Mouse (Mus musculus): ENCODE results near the gene Gsg1l2.

Gsg1l2 gene

DNA sequence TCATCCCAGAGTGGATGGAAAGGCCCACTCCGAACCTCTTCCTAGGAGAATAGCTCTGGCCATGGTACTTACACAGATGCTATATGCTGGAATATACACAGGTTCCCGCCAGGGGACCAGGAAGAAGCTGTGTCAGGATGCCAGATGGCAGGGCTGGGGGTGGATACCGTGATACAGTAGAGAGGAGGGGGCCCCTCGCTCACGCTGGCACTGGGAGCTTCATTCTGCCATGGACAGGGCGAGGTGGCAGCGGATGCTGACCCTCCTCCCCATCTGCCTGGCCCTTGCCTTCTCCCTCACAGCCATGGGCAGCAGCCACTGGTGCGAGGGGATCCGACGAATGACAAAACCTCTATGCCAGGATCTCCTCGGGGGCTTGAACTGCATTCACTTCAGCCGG is at the start of gene Gsg1l2:
Gene Gsg1l2 (plus strand): TSS at position 230 of the 400 bp plus-strand sequence.
- in situ Hi-C loops (cut with MboI; ENCODE audit: low pct_unique_long_range_greater_than_20kb in 1 of 2, low sequenced_read_pairs in 2 of 2, unreplicated experiment in 1 of 2), result no loop called here

- in situ Hi-C loops (cut with MboI; ENCODE audit: low pct_unique_long_range_greater_than_20kb in 1 of 2, low sequenced_read_pairs in 2 of 2, unreplicated experiment in 1 of 2), result no loop called here
These were observed 47.3 kb upstream of the Gsg1l2 start for GRCm38 (mm10) chr11:67727095-67727494.

DNA sequence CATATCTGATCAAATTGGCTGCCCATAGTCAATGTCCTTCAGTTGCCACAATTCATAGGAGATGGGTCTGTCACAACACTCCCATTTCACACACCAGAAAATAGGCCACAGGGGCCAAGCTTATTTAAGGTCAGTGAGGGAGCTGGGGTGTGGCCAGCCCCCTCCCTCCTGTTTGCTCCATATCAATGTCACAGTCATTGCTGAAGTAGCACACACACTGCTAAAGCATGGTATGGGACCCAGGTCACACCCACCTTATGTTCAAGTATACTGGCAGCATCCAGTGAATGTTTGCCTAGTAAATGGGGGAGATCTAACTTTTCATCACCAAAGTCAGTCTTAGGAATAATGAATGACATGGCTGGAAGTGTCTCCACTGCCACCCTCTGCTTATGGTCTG is 45.7 kb upstream of the Gsg1l2 start:
- in situ Hi-C loops (cut with MboI; ENCODE audit: low pct_unique_long_range_greater_than_20kb in 1 of 2, low sequenced_read_pairs in 2 of 2, unreplicated experiment in 1 of 2), result no loop called here

GRCm38 (mm10) chr11:67731056-67731455 is 43.4 kb upstream of the Gsg1l2 start:
- in situ Hi-C loops (cut with MboI; ENCODE audit: low pct_unique_long_range_greater_than_20kb in 1 of 2, low sequenced_read_pairs in 2 of 2, unreplicated experiment in 1 of 2), result no loop called here

GRCm38 (mm10) chr11:67733726-67734125 is 40.7 kb upstream of the Gsg1l2 start:
- in situ Hi-C loops (cut with MboI; ENCODE audit: low pct_unique_long_range_greater_than_20kb in 1 of 2, low sequenced_read_pairs in 2 of 2, unreplicated experiment in 1 of 2), result no loop called here

- in situ Hi-C loops (cut with MboI; ENCODE audit: low pct_unique_long_range_greater_than_20kb in 1 of 2, low sequenced_read_pairs in 2 of 2, unreplicated experiment in 1 of 2), result no loop called here
These were observed 39.8 kb upstream of the Gsg1l2 start for GRCm38 (mm10) chr11:67734597-67734996.

DNA sequence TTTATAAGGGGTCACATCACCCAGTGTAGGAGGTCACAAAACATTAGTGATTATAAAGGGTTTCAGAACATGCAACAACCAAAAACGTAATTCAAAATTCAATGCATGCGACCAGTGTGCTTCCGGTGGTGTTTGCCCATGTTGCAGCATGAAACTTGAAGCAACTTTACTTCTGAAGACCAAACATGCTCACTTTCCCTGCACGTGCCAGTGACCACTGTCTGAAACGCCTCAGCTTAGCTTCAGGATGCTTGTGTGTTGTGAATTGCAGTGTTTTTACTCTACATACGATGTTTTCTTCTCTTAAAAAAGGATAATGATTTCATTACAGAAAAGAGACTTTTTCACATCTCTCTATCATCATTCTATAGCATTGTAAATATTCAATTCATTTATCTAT is 36.1 kb upstream of the Gsg1l2 start:
- in situ Hi-C loops (cut with MboI; ENCODE audit: low pct_unique_long_range_greater_than_20kb in 1 of 2, low sequenced_read_pairs in 2 of 2, unreplicated experiment in 1 of 2), result no loop called here

- in situ Hi-C loops (cut with MboI; ENCODE audit: low pct_unique_long_range_greater_than_20kb in 1 of 2, low sequenced_read_pairs in 2 of 2, unreplicated experiment in 1 of 2), result no loop called here
These were observed 35.4 kb upstream of the Gsg1l2 start for GRCm38 (mm10) chr11:67738846-67739490.

DNA sequence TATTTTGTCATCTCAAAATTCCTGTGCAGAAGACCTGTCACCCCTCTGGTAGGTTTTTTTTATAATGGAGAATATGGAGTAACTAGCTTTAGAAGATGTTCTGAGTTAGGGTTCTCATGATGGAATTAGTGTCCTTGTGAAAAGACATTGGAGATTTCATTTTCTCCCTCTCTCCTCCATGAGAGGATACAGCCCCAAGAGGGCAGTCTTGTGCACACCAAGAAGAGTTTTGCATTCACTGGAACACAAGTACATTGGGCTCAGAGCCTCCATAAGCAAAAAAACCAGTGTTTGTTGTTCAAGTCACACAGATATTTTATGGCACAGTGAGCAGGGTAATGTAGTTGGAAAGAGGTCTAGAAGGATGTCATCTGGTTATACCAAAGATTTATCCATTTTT is 32.8 kb upstream of the Gsg1l2 start:
- in situ Hi-C loops (cut with MboI; ENCODE audit: low pct_unique_long_range_greater_than_20kb in 1 of 2, low sequenced_read_pairs in 2 of 2, unreplicated experiment in 1 of 2), result no loop called here

- in situ Hi-C loops (cut with MboI; ENCODE audit: low pct_unique_long_range_greater_than_20kb in 1 of 2, low sequenced_read_pairs in 2 of 2, unreplicated experiment in 1 of 2), result no loop called here
These were observed 18.1 kb upstream of the Gsg1l2 start for GRCm38 (mm10) chr11:67756287-67756686.

- in situ Hi-C loops (cut with MboI; ENCODE audit: low pct_unique_long_range_greater_than_20kb in 1 of 2, low sequenced_read_pairs in 2 of 2, unreplicated experiment in 1 of 2), result no loop called here
These were observed 16.8 kb upstream of the Gsg1l2 start for GRCm38 (mm10) chr11:67757373-67758167.

GRCm38 (mm10) chr11:67771053-67771452 is 3.4 kb upstream of the Gsg1l2 start, which contains the start of gene Glp2r:
Glp2r (minus strand) TSS chr11:67771153.
- in situ Hi-C loops (cut with MboI; ENCODE audit: low pct_unique_long_range_greater_than_20kb in 1 of 2, low sequenced_read_pairs in 2 of 2, unreplicated experiment in 1 of 2), result no loop called here

DNA sequence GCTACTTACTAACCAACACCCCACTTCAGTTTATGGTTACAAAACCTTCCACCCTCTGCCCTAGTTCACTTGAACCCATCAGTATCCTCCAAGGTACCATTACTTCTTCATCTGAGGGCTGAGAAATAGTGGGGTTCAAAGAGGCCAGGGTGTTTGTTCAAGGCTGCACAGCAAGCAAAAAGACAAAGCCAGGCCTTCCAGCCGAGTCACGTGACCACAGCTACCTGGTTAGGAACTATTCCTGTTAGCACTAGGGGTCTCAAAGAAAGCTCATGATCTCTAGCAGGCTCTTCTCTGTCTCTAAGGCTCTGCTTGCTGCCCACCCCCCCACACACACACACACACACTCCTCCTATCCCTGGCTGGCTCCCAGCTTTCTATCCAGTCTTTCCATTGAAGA is 2.7 kb upstream of the Gsg1l2 start:
- in situ Hi-C loops (cut with MboI; ENCODE audit: low pct_unique_long_range_greater_than_20kb in 1 of 2, low sequenced_read_pairs in 2 of 2, unreplicated experiment in 1 of 2), result no loop called here

GRCm38 (mm10) chr11:67772577-67772976 is 1.8 kb upstream of the Gsg1l2 start:
- in situ Hi-C loops (cut with MboI; ENCODE audit: low pct_unique_long_range_greater_than_20kb in 1 of 2, low sequenced_read_pairs in 2 of 2, unreplicated experiment in 1 of 2), result no loop called here

DNA sequence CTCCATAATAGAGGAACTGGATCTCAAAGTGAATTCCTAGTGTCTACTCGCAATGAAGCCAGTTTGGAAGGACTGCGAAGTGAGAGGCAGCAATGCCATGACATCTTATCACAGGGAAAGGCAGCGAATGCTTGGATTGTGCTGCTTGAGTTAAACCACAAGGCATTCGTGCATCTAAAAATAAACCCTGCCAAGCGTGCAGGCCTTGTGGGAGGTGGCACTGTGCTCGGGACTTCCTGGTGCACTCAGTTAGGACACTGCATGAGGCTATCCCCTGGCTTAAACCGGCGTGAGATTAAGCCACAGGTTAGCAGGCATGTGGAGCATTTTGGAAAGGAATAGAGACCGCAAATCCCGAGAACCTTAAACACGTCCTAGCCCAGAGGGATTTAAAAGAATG is 15.8 kb downstream of the Gsg1l2 start:
- in situ Hi-C loops (cut with MboI; ENCODE audit: low pct_unique_long_range_greater_than_20kb in 1 of 2, low sequenced_read_pairs in 2 of 2, unreplicated experiment in 1 of 2), result no loop called here

- in situ Hi-C loops (cut with MboI; ENCODE audit: low pct_unique_long_range_greater_than_20kb in 1 of 2, low sequenced_read_pairs in 2 of 2, unreplicated experiment in 1 of 2), result no loop called here
These were observed 23.5 kb downstream of the Gsg1l2 start, which contains the start of gene Dhrs7c for GRCm38 (mm10) chr11:67797931-67798330. Dhrs7c (plus strand) TSS chr11:67798187.

GRCm38 (mm10) chr11:67800130-67800723 is 25.8 kb downstream of the Gsg1l2 start:
- in situ Hi-C loops (cut with MboI; ENCODE audit: low pct_unique_long_range_greater_than_20kb in 1 of 2, low sequenced_read_pairs in 2 of 2, unreplicated experiment in 1 of 2), result no loop called here

DNA sequence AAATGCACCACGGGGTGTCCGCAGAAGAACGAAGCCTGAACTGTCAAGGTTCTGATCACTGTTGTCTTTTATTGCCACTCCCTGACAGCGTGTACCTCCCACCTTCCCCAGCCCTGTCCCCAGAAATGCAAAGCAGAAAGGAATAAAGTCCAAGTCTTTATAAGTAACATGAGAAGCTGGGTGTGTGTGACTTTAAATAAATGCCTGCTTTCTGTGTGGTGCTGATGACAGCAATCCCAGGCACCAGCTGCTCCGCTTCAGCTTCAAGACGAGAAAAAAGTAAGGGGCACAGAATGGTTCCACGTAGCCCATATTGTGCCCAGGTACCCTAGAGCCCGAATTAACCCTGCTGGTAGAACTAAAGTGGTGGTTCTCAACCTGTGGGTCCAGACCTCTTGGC is 26.8 kb downstream of the Gsg1l2 start:
- in situ Hi-C loops (cut with MboI; ENCODE audit: low pct_unique_long_range_greater_than_20kb in 1 of 2, low sequenced_read_pairs in 2 of 2, unreplicated experiment in 1 of 2), result no loop called here

- in situ Hi-C loops (cut with MboI; ENCODE audit: low pct_unique_long_range_greater_than_20kb in 1 of 2, low sequenced_read_pairs in 2 of 2, unreplicated experiment in 1 of 2), result no loop called here
These were observed 31.1 kb downstream of the Gsg1l2 start for GRCm38 (mm10) chr11:67805538-67805937.
